Mouse (Mus musculus) intestine, embryonic 15.5 days (tissue): ENCODE results near the gene Dmrt3. TPM values are rescaled to one million over a fixed set of nuclear protein-coding genes. Genes with fewer than 3 reads are reported as not detected.

Experiments
- ATAC-seq: fragments of 200-750 bp; cut with Nextera tagmentation; 2 replicates; pipeline ENCODE4 v1.8.0; 2017; ENCODE audit warnings: moderate TSS enrichment, moderate library complexity
- H3K27ac ChIP-seq: fragments of 300-500 bp; sonication (generic); 2 replicates; pipeline ENCODE4 v1.5.1; 2015; ENCODE audit warnings: mild to moderate bottlenecking, inconsistent platforms
- H3K27me3 ChIP-seq: fragments of 300-500 bp; sonication (generic); replicated peaks from 2 replicates; pipeline ENCODE4 v1.6.1; 2015; ENCODE audit warnings: inconsistent platforms
- H3K36me3 ChIP-seq: fragments of 300-500 bp; sonication (generic); 2 replicates; pipeline ENCODE4 v1.6.1; 2015; ENCODE audit warnings: inconsistent platforms
- H3K4me1 ChIP-seq: fragments of 300-500 bp; sonication (generic); replicated peaks from 2 replicates; pipeline ENCODE4 v1.6.1; 2015; ENCODE audit warnings: inconsistent platforms
- H3K4me2 ChIP-seq: fragments of 300-500 bp; sonication (generic); replicated peaks from 2 replicates; pipeline ENCODE4 v1.6.1; 2015; ENCODE audit warnings: mild to moderate bottlenecking, inconsistent platforms
- H3K4me3 ChIP-seq: fragments of 300-500 bp; sonication (generic); replicated peaks from 2 replicates; pipeline ENCODE4 v1.5.1; 2015; ENCODE audit warnings: inconsistent platforms
- H3K9ac ChIP-seq: fragments of 300-500 bp; sonication (generic); 2 replicates; pipeline ENCODE4 v1.6.1; 2015; ENCODE audit warnings: inconsistent platforms
- H3K9me3 ChIP-seq: fragments of 300-500 bp; sonication (generic); 2 replicates; pipeline ENCODE4 v1.6.1; 2016; ENCODE audit warnings: inconsistent platforms
- WGBS: fragments of 180-500 bp; shearing (Covaris S2); methylation state at CpG from one replicate; pipeline ENCODE4 v1.1.7; 2015; 5-methylcytosine and 5-hydroxymethylcytosine counted together
- polyA plus RNA-seq: library from polyadenylated mRNA; unstranded; fragments of >200 nt; fragmentation: Nextera tagmentation; extraction: Ambion mirVana; gene quantifications from 2 replicates; pipeline ENCODE4 v1.2.1, GENCODE M21; 2015

The Dmrt3 gene
- polyA plus RNA-seq: 0.30 and 0.41 TPM in 2 replicates

GRCm38 (mm10) chr19:25610015-25610410, at the start of gene Dmrt3:
Dmrt3 (plus strand) TSS chr19:25610301.
- no peaks in the 10 kb centered on the region for H3K9me3 ChIP-seq
- peak within 1 kb of the TSS; percentile 34 for H3K4me3 ChIP-seq
- H3K27ac ChIP-seq: no peak within 1 kb of the TSS
- H3K4me2 ChIP-seq: peak within 1 kb of the TSS; percentile 80
- H3K4me1 ChIP-seq: peaks cover 23% of the 10 kb centered on the region
- no peaks in the 10 kb centered on the region for H3K36me3 ChIP-seq
- peaks cover 92% of the 10 kb centered on the region for H3K27me3 ChIP-seq
- H3K9ac ChIP-seq: peak within 1 kb of the TSS; percentile 23; the same call in 1 of the 2 replicates
- under 1% methylated on average over 29 of the region's 29 CpGs for WGBS
- ATAC-seq: 0 out of 2 replicates have a peak, but pooled peaks have one; percentile 10

GRCm38 (mm10) chr19:25564430-25564829, 45.7 kb upstream of the Dmrt3 start:
- H3K9me3 ChIP-seq: no peaks in the 10 kb centered on the region
- H3K36me3 ChIP-seq: no peaks in the 10 kb centered on the region
- ATAC-seq: peak; percentile 56
- H3K27me3 ChIP-seq: peaks cover 12% of the 10 kb centered on the region; the same call in 1 of the 2 replicates
- H3K4me2 ChIP-seq: no peak overlapping the region
- 68% methylated on average over 12 of the region's 12 CpGs for WGBS
- H3K4me3 ChIP-seq: no peak overlapping the region
- H3K4me1 ChIP-seq: no peaks in the 10 kb centered on the region
- no peak overlapping the region for H3K9ac ChIP-seq
- H3K27ac ChIP-seq: no peak overlapping the region

GRCm38 (mm10) chr19:25569778-25570177, 40.3 kb upstream of the Dmrt3 start:
- WGBS: 57% methylated on average over 7 of the region's 7 CpGs
- 0 out of 2 replicates have a peak, but pooled peaks cover 4% of the 10 kb centered on the region for H3K4me1 ChIP-seq
- ATAC-seq: peak; percentile 74
- H3K27me3 ChIP-seq: peaks cover 15% of the 10 kb centered on the region; the same call in 1 of the 2 replicates
- H3K9ac ChIP-seq: no peak overlapping the region
- no peak overlapping the region for H3K4me3 ChIP-seq
- H3K9me3 ChIP-seq: no peaks in the 10 kb centered on the region
- no peaks in the 10 kb centered on the region for H3K36me3 ChIP-seq
- no peak overlapping the region for H3K4me2 ChIP-seq
- no peak overlapping the region for H3K27ac ChIP-seq

GRCm38 (mm10) chr19:25574431-25574830, 35.7 kb upstream of the Dmrt3 start:
- H3K4me2 ChIP-seq: no peak overlapping the region
- ATAC-seq: no peak
- no peaks in the 10 kb centered on the region for H3K9me3 ChIP-seq
- H3K4me3 ChIP-seq: no peak overlapping the region
- no peaks in the 10 kb centered on the region for H3K36me3 ChIP-seq
- H3K27ac ChIP-seq: no peak overlapping the region
- peaks cover 11% of the 10 kb centered on the region; the same call in 1 of the 2 replicates for H3K4me1 ChIP-seq
- 41% methylated on average over 10 of the region's 10 CpGs for WGBS
- H3K9ac ChIP-seq: no peak overlapping the region
- H3K27me3 ChIP-seq: 0 out of 2 replicates have a peak, but pooled peaks cover 4% of the 10 kb centered on the region

GRCm38 (mm10) chr19:25574981-25575814, 34.9 kb upstream of the Dmrt3 start:
- Histone ChIP-seq H3K27me3 (0 out of 2 replicates have a peak, but pooled peaks cover 4% of the 10 kb centered on the region), H3K4me3 (no peak overlapping the region), H3K27ac (no peak overlapping the region), H3K36me3 (no peaks in the 10 kb centered on the region), H3K4me1 (peaks cover 11% of the 10 kb centered on the region; the same call in 1 of the 2 replicates), H3K4me2 (peak overlapping the region; percentile 45), H3K9me3 (no peaks in the 10 kb centered on the region), H3K9ac (no peak overlapping the region)
- ATAC-seq: peak; percentile 73
- WGBS: 4% methylated on average over 17 of the region's 17 CpGs

- no peak overlapping the region for H3K4me3 ChIP-seq
- no peak overlapping the region for H3K9ac ChIP-seq
- H3K4me2 ChIP-seq: no peak overlapping the region
- WGBS: 77% methylated on average over 2 of the region's 2 CpGs
- no peaks in the 10 kb centered on the region for H3K36me3 ChIP-seq
- H3K27me3 ChIP-seq: 0 out of 2 replicates have a peak, but pooled peaks cover 4% of the 10 kb centered on the region
- H3K4me1 ChIP-seq: peaks cover 11% of the 10 kb centered on the region; the same call in 1 of the 2 replicates
- peak; percentile 79 for ATAC-seq
- H3K9me3 ChIP-seq: no peaks in the 10 kb centered on the region
- H3K27ac ChIP-seq: no peak overlapping the region
Observed at GRCm38 (mm10) chr19:25578358-25578757, 31.7 kb upstream of the Dmrt3 start.

- Histone ChIP-seq H3K4me3 (no peak overlapping the region), H3K4me2 (no peak overlapping the region), H3K36me3 (no peaks in the 10 kb centered on the region), H3K9me3 (no peaks in the 10 kb centered on the region), H3K4me1 (peaks cover 11% of the 10 kb centered on the region; the same call in 1 of the 2 replicates), H3K27ac (no peak overlapping the region), H3K27me3 (0 out of 2 replicates have a peak, but pooled peaks cover 2% of the 10 kb centered on the region), H3K9ac (no peak overlapping the region)
- no peak for ATAC-seq
- WGBS: 93% methylated on average over 2 of the region's 2 CpGs
Observed at GRCm38 (mm10) chr19:25579440-25579839, 30.7 kb upstream of the Dmrt3 start.

GRCm38 (mm10) chr19:25597717-25598232, 12.3 kb upstream of the Dmrt3 start:
- Histone ChIP-seq H3K9me3 (no peaks in the 10 kb centered on the region), H3K4me2 (no peak overlapping the region), H3K4me3 (no peak overlapping the region), H3K4me1 (no peaks in the 10 kb centered on the region), H3K36me3 (no peaks in the 10 kb centered on the region), H3K9ac (no peak overlapping the region), H3K27me3 (peaks cover 60% of the 10 kb centered on the region), H3K27ac (no peak overlapping the region)
- WGBS: 75% methylated on average over 3 of the region's 3 CpGs
- no peak for ATAC-seq

GRCm38 (mm10) chr19:25598626-25599025, 11.5 kb upstream of the Dmrt3 start:
- Histone ChIP-seq H3K36me3 (no peaks in the 10 kb centered on the region), H3K4me2 (no peak overlapping the region), H3K9me3 (no peaks in the 10 kb centered on the region), H3K4me3 (no peak overlapping the region), H3K9ac (no peak overlapping the region), H3K4me1 (no peaks in the 10 kb centered on the region), H3K27me3 (peaks cover 61% of the 10 kb centered on the region), H3K27ac (no peak overlapping the region)
- 15% methylated on average over 4 of the region's 4 CpGs for WGBS
- ATAC-seq: no peak

- WGBS: 9% methylated on average over 8 of the region's 8 CpGs
- ATAC-seq: no peak
- H3K4me1 ChIP-seq: peaks cover 8% of the 10 kb centered on the region
Observed at GRCm38 (mm10) chr19:25601966-25602365, 8.1 kb upstream of the Dmrt3 start.

GRCm38 (mm10) chr19:25607461-25608205, 2.5 kb upstream of the Dmrt3 start:
- no peak overlapping the region for H3K4me2 ChIP-seq
- H3K36me3 ChIP-seq: no peaks in the 10 kb centered on the region
- H3K27ac ChIP-seq: no peak overlapping the region
- no peak for ATAC-seq
- H3K4me3 ChIP-seq: no peak overlapping the region
- WGBS: under 1% methylated on average over 21 of the region's 21 CpGs
- H3K9me3 ChIP-seq: no peaks in the 10 kb centered on the region
- H3K9ac ChIP-seq: no peak overlapping the region
- H3K4me1 ChIP-seq: peaks cover 23% of the 10 kb centered on the region
- peaks cover 89% of the 10 kb centered on the region for H3K27me3 ChIP-seq

More at GRCm38 (mm10) chr19:25601966-25602365, 8.1 kb upstream of the Dmrt3 start:
- Histone ChIP-seq H3K9me3 (no peaks in the 10 kb centered on the region), H3K9ac (no peak overlapping the region), H3K4me2 (no peak overlapping the region), H3K27ac (no peak overlapping the region), H3K4me3 (no peak overlapping the region), H3K27me3 (peaks cover 82% of the 10 kb centered on the region), H3K36me3 (no peaks in the 10 kb centered on the region)

- H3K36me3 ChIP-seq: no peaks in the 10 kb centered on the region
- H3K27me3 ChIP-seq: peaks cover 91% of the 10 kb centered on the region
- 1% methylated on average over 7 of the region's 7 CpGs for WGBS
Observed at GRCm38 (mm10) chr19:25608206-25608580, 1.9 kb upstream of the Dmrt3 start.

More at GRCm38 (mm10) chr19:25608206-25608580, 1.9 kb upstream of the Dmrt3 start:
- Histone ChIP-seq H3K27ac (no peak overlapping the region), H3K4me3 (no peak overlapping the region), H3K4me1 (peaks cover 23% of the 10 kb centered on the region), H3K9ac (no peak overlapping the region), H3K4me2 (no peak overlapping the region), H3K9me3 (no peaks in the 10 kb centered on the region)
- no peak for ATAC-seq
